ENCODE assay signal across 24 mouse cellular contexts in genomic region chr6:53956513-53956912, GRCm38 (mm10). TPM values are rescaled to one million over a fixed set of nuclear protein-coding genes. Genes with fewer than 3 reads are reported as not detected.
DNase-seq lines count a peak whose midpoint lies in the region; ATAC-seq and TF ChIP-seq lines count a peak whose summit lies in the region.
"Had no signal": no experiment of that assay in that cellular context is flagged by ENCODE, and none has a peak within 500 bp of the region (broad histone marks: within the 10 kb centered on the region; RNA-seq: fewer than 3 reads in every experiment).

No protein-coding gene starts in this region.

- 29% methylated on average over 4 of the region's 4 CpGs for WGBS in kidney, adult 2 months
- WGBS in kidney, embryonic 14.5 days = 39% methylated on average over 4 of the region's 4 CpGs

- no peak overlapping the region for H3K4me3 ChIP-seq in kidney, adult 2 months (ENCODE audit: insufficient read depth, low read depth, low read length)
- no peak overlapping the region for H3K4me3 ChIP-seq in kidney, embryonic 14.5 days (ENCODE audit: low read length)
- H3K4me3 ChIP-seq: embryonic facial prominence, embryonic 12.5 days; erythroblast, embryonic 14.5 days; hindbrain, embryonic 10.5 days; limb, embryonic 15.5 days; liver, embryonic 15.5 days; neural tube, embryonic 13.5 days had no signal

- H3K9me3 ChIP-seq in kidney, embryonic 14.5 days (ENCODE audit: control insufficient read depth, low read length) = no peaks in the 10 kb centered on the region
- H3K9me3 ChIP-seq: embryonic facial prominence, embryonic 12.5 days; hindbrain, embryonic 10.5 days; limb, embryonic 15.5 days; liver, embryonic 15.5 days; neural tube, embryonic 13.5 days had no signal

- no peak for TF ChIP-seq POLR2A in kidney, adult 2 months (IDR thresholded peaks at IDR 0.05; ENCODE audit: low read depth, low read length)

- no peak overlapping the region for H3K4me2 ChIP-seq in kidney, embryonic 14.5 days (replicated peaks; ENCODE audit: low read depth, low read length)
- H3K4me2 ChIP-seq: embryonic facial prominence, embryonic 12.5 days; limb, embryonic 15.5 days; liver, embryonic 15.5 days; neural tube, embryonic 13.5 days had no signal

- no peak overlapping the region for H3K9ac ChIP-seq in kidney, embryonic 14.5 days (ENCODE audit: low read depth, low read length)
- H3K9ac ChIP-seq: embryonic facial prominence, embryonic 12.5 days; limb, embryonic 15.5 days; liver, embryonic 15.5 days; neural tube, embryonic 13.5 days had no signal

- peaks cover 4% of the 10 kb centered on the region; the same call in 1 of the 2 replicates for H3K4me1 ChIP-seq in kidney, adult 2 months (ENCODE audit: control insufficient read depth, insufficient read depth, low read length)
- H3K4me1 ChIP-seq in kidney, embryonic 14.5 days (ENCODE audit: control insufficient read depth, insufficient read depth, low read length) = peaks cover 14% of the 10 kb centered on the region
- H3K4me1 ChIP-seq: liver, embryonic 15.5 days had no signal

- DNase-seq in kidney, adult 2 months = peak; percentile 52
- peak; percentile 35 to 65 for DNase-seq in kidney, postnatal 25 days
- DNase-seq in lung, postnatal 10 days = peak; percentile 58
- no peak for DNase-seq in adrenal gland, postnatal 25 days
- no peak for DNase-seq in layer of hippocampus, postnatal 14 days (ENCODE audit: low spot score in 2 of 2)
- no peak for DNase-seq in gastrocnemius, postnatal 14 days
- DNase-seq: cerebellum, postnatal 10 days; gastrocnemius, postnatal 10 days; midbrain, embryonic 14.5 days; right cerebral cortex, adult 18-20 months had no signal

- H3K27me3 ChIP-seq in kidney, adult 2 months (replicated peaks; ENCODE audit: control insufficient read depth, insufficient read depth, low read length) = no peaks in the 10 kb centered on the region
- H3K27me3 ChIP-seq in kidney, embryonic 14.5 days (ENCODE audit: control insufficient read depth, insufficient read depth, low read length) = no peaks in the 10 kb centered on the region
- H3K27me3 ChIP-seq: embryonic facial prominence, embryonic 12.5 days; limb, embryonic 15.5 days; liver, embryonic 15.5 days had no signal

- no peaks in the 10 kb centered on the region for H3K36me3 ChIP-seq in kidney, adult 2 months (ENCODE audit: control insufficient read depth, insufficient read depth, low read length)
- H3K36me3 ChIP-seq in kidney, embryonic 14.5 days (ENCODE audit: control insufficient read depth, insufficient read depth, low read length) = no peaks in the 10 kb centered on the region
- H3K36me3 ChIP-seq: embryonic facial prominence, embryonic 12.5 days; hindbrain, embryonic 10.5 days; limb, embryonic 15.5 days; liver, embryonic 15.5 days; neural tube, embryonic 13.5 days had no signal

- no peak overlapping the region for H3K27ac ChIP-seq in kidney, adult 2 months (ENCODE audit: insufficient read depth, low read depth, low read length)
- H3K27ac ChIP-seq in kidney, embryonic 14.5 days (ENCODE audit: low read depth, low read length) = no peak overlapping the region
- H3K27ac ChIP-seq: embryonic facial prominence, embryonic 12.5 days; hindbrain, embryonic 10.5 days; limb, embryonic 15.5 days; liver, embryonic 15.5 days; neural tube, embryonic 13.5 days had no signal

- no peak for ATAC-seq in kidney, embryonic 14.5 days (ENCODE audit: low FRiP score, low TSS enrichment)
- ATAC-seq: forebrain, embryonic 14.5 days had no signal

- intact Hi-C loops in gastrocnemius, postnatal 14 days (cut with DNase I; ENCODE audit: low total_unique reads) = loop anchor here (5.0 to 10.0 kb wide), 4 partner anchors 82 to 268 kb away; no protein-coding TSS in a partner anchor

- TF ChIP-seq CTCF in kidney, adult 2 months (conservative IDR thresholded peaks at IDR 0.05; ENCODE audit: insufficient read depth, insufficient read length, low read depth, low read length) = no peak

RNA-seq across cellular contexts. Expression of gene Cpvl, which starts 22.0 kb away (rescaled TPM):
- 0.10 and 0.19 TPM in 2 replicates for polyA plus RNA-seq in kidney, adult 2 months (2012; rRNA removed)
- polyA plus RNA-seq in kidney, embryonic 14.5 days (2014; fragmentation: Nextera tagmentation; extraction: Ambion mirVana) = 0.32 and 0.51 TPM in 2 replicates
- not detected in 2 replicates for total RNA-seq in adrenal gland, postnatal 25 days (2021)
- under 1 TPM in 1 of 2 experiments, not detected in 1; 0.30 TPM for total RNA-seq in layer of hippocampus, postnatal 14 days (2021)
- not detected for total RNA-seq in gastrocnemius, postnatal 14 days (2021)
- total RNA-seq: adrenal gland, adult 18-20 months; gastrocnemius, postnatal 10 days; heart, adult 8-10 months; layer of hippocampus, postnatal 10 days; left cerebral cortex, postnatal 36 days; megakaryocyte progenitor cell, adult 5-6 weeks had no signal
- polyA plus RNA-seq: embryonic facial prominence, embryonic 12.5 days; erythroblast, embryonic 14.5 days; forebrain, embryonic 14.5 days; heart, embryonic 16.5 days; liver, embryonic 15.5 days; neural tube, embryonic 13.5 days had no signal

Comparison
In these comparisons a context has a peak if more than half of its experiments do, and no peak if none do; other contexts are left out.
1. DNase-seq: peak in kidney, adult 2 months (single experiment), kidney, postnatal 25 days (2 of 2) and lung, postnatal 10 days (single experiment); none in adrenal gland, postnatal 25 days (single experiment), layer of hippocampus, postnatal 14 days (0 of 2) and gastrocnemius, postnatal 14 days (single experiment).